Mouse (Mus musculus) MEL (cell line): ENCODE results near the gene Hacl1.

Source experiments
- CTCF ChIP-seq, 3 experiments: IDR thresholded peaks in 2 of 3; conservative IDR thresholded peaks in 1 of 3; 2 replicates each; pipeline ENCODE4 v1.5.1; 2011 to 2012; ENCODE audit warnings: low read length in 3 of 3, low read depth in 2 of 3, mild to moderate bottlenecking in 2 of 3, improper control_type of control experiment in 1 of 3, inconsistent platforms in 1 of 3, mixed read lengths in 1 of 3, moderate library complexity in 1 of 3; ENCODE audit not compliant: control insufficient read depth in 1 of 3, insufficient read depth in 1 of 3, poor library complexity in 1 of 3, severe bottlenecking in 1 of 3
- ETS1 ChIP-seq: IDR thresholded peaks from 2 replicates; pipeline ENCODE4 v1.6.1; 2012; ENCODE audit warnings: low read depth, mild to moderate bottlenecking, inconsistent platforms, low read length, improper control_type of control experiment, moderate library complexity
- TCF12 ChIP-seq: IDR thresholded peaks from 2 replicates; pipeline ENCODE4 v1.6.1; 2014; ENCODE audit warnings: low read depth, mild to moderate bottlenecking, inconsistent platforms, low read length, improper control_type of control experiment, moderate library complexity

GRCm38 (mm10) chr14:31564452-31565179, 76.5 kb downstream of the Hacl1 start:
- no peak for TF ChIP-seq CTCF (IDR thresholded peaks at IDR 0.05 in 2 of 3, conservative IDR thresholded peaks at IDR 0.05 in 1 of 3; ENCODE audit: control insufficient read depth in 1 of 3, insufficient read depth in 1 of 3, low read depth in 2 of 3, low read length in 3 of 3, poor library complexity in 1 of 3, severe bottlenecking in 1 of 3)
- no peak for TF ChIP-seq TCF12
- TF ChIP-seq ETS1: no peak
